Mouse (Mus musculus) common myeloid progenitor, adult 5-6 weeks (primary cell): Measurements from ENCODE around the gene Abca3. TPM values are rescaled to one million over a fixed set of nuclear protein-coding genes. Genes with fewer than 3 reads are reported as not detected.
"Not testable (repeated sequence)": the region's sequence is repeated elsewhere in the genome, so short reads cannot be mapped to it uniquely, and the experiment has no call there.

ENCODE experiments used
- ATAC-seq: replicated peaks from 2 replicates; pipeline ENCODE4 v1.8.0; 2016; ENCODE audit warnings: low read depth, mild to moderate bottlenecking, moderate TSS enrichment, inconsistent platforms; ENCODE audit not compliant: poor library complexity, severe bottlenecking
- total RNA-seq: library from RNA; stranded (forward); fragments of 200-1000, 187-1606 nt; gene quantifications from 2 replicates; pipeline ENCODE4 v1.2.3, GENCODE M21; 2017

Gene Abca3
- total RNA-seq, 1 experiment from 2014 or later = 22.4 TPM

DNA sequence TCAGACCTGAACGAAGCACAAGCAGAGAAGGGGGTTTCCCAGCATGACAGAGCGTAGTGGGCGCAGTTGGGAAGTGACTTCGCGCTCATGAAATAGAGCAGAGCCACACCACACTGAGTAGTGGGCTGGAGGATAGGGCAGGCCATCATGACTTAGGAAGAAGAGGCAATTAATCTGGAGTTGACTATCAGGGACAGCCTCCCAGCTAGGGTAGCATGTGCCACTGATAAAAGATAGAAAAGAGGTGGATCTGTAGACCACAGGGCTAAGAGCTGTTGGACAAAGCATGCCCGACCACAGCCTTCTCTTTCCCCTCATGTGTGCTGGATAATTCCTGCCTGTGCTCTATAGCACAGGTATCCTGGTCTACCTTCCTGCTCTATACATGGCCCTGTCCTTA lies 24.1 kb downstream of the Abca3 start:
- ATAC-seq = no peak

DNA sequence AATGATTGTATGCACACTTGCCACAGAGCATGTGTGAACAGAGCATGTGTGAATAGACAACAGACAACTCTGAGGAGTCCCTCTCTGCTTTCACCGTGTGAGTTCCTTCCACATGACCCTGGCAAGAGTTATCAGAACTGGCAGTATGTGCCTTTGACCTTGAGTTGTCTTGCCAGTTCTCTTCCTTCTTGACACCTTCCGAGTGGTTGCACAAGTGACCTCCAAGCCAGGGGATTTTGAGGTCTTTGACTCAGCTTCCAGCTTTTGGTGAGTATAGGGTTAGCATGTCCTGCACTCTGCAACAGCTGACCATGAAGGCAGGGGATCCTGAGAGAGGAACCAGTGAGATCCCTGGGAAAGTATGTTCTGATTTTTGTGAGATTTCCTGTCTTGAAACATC lies 26.7 kb downstream of the Abca3 start:
- no peak for ATAC-seq

DNA sequence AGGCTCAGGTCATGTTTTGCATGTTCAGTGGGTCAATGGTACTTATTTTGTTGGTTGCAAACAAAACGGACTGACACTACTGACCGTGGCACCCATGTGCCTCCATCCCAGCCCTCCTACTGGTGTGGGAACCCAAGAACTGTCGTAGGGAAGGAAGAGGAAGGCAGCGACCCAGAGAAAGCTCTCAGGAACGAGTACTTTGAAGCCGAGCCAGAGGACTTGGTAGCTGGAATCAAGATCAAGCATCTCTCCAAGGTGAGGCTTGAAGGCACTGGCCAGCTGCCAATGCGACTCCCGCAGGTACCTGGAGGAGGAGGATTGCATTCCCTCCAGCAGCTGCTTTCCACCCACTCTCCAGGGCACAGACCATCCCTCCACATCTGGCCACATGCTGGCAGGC lies 32.0 kb downstream of the Abca3 start:
- no peak for ATAC-seq

DNA sequence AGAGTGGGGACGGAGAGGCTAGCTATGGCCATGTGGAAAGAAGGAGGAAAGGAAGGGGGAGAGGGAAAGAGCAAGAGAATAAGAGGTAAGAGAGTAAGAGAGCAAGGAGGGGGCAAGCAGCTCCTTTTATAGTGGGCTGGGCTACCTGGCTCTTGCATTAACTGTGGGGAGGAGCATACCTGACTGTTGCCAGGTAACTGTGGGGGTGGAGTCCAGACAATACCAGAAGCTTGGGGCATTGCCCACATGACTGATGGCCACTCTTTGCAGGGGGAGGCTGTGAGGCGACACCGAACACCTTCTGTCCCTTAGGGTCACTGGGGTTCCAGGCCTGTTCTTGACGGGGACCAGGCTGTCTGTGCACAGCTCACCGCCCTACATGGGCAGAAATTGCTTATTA lies 37.0 kb downstream of the Abca3 start:
- no peak for ATAC-seq

DNA sequence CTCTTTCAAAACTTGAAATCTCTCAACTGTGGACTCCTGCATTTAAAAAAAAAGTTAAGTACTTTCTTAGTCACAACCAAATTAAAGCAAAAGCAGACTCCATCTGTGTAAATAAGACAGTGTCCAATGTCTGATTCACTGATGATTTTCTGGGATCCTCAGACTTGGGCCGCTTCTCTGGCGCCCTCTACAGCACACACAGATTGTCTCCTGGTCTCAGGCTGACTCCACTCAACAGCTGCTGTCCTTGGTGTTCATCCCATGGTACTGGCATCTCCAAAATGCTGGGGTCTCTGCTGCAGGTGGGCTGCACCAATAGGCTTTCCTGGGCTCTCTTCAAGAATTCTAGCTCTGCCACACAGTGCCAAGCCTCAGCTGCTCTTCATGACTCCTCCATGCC lies 38.1 kb downstream of the Abca3 start:
- peak; percentile 72 for ATAC-seq

DNA sequence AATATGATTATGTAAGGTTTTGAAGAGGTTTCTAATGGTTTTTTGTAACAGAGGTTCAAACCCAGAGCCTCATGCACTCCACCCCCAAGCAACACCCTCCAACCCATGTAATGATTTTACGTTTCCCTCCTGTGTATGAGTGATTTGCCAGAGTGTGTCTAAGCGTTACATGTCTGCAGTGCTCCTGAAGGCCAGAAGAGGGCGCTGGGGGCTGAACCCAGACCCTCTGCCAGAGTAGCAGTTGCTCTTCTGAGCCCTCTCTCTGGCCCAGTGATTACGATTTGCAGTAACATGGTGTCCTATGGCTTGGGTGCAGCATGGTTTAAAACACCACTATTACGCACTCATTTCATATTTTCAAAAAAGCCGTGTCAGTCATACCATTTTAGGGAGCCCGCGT lies 39.4 kb downstream of the Abca3 start:
- 0 out of 2 replicates have a peak, but pooled peaks have one; percentile 52 for ATAC-seq

DNA sequence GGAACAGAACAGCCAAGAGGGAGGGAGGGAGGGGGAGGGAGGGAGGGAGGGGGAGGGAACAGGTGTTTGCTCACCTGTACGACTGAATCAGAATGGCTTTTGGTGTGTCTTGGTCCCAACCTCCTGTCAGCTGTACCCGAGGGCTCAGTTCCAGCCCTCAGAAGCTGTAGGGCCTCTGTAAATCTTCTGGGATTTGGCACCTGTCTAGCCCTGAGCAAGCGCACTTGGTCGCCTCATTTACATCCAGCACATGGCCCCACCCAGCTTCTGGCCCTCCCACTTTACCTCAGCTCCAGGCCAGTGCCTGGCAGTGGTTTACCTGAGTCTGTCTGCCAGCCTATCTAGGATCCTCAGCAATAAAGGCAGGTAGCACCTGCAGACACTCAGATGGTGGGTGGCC lies 41.8 kb downstream of the Abca3 start:
- no peak for ATAC-seq

DNA sequence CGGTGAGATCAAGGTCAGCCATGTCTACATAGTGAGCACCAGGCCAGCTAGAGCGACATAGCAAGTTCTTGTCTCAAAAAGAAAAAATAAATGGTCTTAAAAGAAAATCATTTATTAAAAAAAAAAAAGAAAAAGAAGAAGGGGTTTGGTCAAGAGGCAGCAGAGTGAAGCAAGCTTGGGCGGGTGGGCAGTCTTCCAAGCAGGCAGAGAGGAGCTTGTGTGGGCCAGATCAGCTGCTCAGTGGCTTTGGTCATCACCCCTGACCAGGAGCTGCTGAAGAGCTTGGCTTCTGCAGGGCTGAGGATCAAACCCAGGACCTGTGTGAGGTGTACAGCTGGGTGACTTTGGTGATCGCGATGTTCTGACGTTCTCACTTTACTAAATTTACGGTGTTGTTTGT lies 42.7 kb downstream of the Abca3 start:
- ATAC-seq = no peak

DNA sequence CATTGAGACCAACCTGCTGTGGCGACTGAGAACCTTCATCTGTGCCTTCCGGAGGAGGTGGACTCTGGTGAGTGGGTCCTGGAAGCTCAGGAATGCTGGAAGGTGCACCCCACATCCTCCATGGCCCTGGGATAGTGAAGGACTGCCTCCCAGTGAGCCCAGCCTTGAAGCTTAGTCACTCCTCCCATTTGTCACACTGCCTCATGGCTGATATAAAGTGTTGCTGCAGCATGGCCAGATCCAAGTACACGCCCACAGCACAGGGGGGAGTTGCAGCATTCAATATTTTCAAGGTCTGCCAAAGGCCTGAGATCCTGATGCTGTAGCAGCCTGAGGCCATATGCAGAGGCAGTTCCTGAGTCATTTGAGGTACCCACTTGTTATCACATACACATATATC lies 50.6 kb downstream of the Abca3 start:
- no peak for ATAC-seq

DNA sequence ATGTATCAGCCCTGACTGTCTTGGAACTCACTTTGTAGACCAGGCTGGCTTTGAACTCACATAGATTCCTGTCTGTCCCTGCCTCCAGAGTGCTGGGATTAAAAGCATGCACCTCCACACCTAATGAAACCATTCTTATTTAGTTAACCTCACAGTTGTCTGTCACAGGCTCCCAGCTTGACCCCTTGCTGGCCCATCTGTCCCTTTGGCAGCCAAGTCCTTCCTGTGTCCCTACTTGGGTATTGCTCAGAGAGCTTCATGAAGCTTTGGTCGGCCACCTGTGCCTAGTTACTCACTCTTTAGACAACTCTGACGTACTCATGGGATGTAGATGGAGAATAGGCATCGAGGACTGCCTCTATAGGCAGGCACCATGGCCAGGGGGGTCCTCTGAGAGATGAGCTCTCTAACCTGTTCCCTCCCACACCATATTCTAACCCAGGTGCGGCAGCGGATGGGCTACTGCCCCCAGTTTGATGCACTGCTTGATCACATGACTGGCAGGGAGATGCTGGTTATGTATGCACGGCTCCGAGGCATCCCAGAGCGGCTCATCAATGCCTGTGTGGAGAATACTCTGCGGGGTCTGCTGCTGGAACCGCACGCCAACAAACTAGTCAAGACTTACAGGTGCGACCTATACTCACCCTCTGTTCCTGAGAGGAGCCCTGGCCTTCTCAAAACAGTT lies 55.5 kb downstream of the Abca3 start:
- ATAC-seq = no peak

DNA sequence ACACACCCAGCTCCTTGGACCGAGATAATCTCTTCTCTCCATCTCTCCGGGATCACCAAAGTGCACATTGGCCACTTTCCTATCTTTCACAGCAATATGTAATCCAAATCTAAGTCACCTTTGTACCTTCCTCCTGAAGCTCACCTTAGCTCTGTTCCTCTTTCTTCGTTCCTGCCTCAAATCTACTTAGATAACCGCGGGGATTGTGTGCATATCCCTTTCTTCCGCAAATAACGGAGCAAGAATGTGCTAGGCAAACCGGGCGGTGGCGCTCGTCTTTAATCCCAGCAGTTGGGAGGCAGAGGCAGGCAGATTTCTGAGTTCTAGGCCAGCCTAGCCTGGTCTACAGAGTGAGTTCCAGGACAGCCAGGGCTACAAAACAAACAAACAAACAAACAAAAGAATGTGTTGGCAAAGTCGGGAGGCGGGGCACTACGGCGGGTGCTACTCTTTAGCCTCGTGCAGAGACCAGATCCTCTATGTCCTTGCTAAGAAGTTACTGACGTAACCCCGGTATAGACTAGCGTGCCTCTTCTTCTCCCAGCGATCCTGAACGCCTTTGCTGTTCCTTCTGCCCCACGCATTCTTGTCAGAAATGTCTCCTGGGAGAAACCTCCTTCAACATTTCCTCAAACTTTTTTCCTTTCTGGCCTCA lies 61.9 kb downstream of the Abca3 start:
- no peak for ATAC-seq

DNA sequence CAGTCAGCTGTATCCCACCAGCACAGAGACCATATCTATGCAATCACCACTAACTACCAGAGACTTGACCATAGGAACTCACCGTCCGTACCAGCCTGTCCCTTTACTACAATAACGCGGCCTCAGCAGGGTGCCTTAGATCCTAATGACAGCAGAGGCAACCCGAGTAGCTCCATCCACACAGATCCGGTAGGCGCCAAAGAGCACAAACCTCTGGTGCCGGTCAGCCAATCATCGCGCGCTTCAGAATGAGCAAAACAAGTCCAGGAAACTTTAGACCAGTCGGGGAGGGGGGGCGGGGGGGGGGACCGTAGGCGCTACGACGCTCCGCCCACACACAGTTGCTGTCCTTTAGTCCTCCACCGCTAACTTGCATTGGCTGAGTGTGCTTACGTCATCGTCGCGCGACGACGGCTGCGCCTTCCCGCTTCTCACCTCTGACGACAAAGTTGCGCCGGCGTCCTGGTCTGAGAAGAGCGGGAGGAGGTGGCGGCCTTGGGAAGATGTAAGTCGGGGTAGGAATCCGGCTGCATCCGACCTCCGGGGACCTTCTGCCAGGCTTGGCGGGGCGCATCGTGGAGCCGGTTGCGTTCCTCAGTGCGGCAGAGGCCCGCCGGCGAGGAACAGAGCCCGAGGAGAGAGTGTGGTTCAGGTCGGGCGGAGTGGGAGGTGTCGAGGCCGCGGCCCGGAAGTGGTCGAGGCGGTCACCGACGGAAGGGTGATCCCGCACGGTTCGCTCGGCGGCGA lies 62.7 kb downstream of the Abca3 start, which contains the start of gene Rnps1:
Gene Rnps1 (plus strand): TSS at position 336 of the 747 bp plus-strand sequence.
- peak; percentile 84 for ATAC-seq

DNA sequence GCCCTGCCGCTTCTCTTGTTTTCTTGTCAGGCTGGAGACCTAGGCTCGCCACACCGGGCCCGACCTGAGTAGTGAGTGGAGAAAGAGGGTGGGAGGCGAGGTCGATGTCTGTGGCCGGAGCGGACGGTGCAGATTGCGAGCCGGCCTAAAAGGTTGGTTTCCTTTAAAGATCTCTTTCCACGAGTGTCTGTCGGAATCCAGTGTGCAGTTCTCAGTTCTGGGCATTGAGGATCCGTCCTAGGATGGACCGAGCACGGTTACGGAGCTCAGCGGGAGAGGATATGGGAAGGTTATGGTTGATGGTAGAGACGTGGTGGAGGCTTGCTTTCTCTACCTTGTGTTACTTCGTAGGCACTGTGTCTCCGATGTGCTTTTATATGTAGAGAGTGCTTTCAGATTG lies 63.3 kb downstream of the Abca3 start:
- no peak for ATAC-seq

DNA sequence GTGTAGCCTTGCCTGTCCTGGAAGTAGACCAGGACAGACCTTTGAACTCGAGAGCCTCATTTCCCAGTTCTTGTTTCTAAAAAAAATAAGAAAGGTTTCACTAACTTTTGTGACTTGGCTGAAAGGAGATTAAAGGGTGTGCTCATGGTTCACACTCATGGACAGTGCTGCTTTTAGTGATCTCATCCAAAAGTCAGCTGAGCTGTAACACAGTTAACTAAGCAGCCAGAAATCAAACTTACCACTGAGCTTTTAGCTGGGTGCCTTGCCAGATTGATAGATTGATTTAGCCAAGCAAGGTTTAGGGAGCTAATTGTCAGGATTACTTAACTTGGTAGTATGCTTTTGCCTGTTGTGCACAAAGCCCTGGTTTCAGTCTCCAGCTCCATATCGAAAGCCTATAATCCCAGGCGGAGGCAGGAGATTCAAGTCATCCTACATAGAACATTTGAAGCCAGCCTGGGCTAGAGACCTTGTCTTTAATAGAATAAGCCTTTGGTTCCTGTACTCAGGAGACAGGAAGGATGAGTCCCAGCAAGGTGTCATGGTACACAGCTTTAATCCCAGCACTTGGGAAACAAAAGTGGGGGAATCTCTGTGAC lies 64.4 kb downstream of the Abca3 start:
- no peak for ATAC-seq

DNA sequence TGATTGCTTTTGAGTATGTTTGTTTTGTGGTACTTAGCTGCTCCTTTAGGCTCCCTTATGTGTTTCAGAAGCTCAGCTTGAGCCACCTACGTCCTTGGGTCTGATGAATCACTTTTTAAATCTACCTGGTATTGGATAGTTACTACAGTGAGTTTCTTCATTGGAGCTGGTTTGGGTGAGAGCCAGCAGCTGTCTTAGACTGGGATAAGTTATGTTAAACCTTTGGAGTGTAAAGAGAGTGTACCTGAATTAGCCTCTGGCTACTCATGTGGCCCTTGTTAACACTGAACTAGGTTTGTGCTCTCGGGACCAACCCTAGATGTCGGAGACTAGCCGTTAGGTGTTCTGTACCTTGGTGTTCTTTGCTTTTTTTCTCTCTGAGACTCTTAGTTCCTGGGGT lies 71.4 kb downstream of the Abca3 start:
- ATAC-seq = no peak

DNA sequence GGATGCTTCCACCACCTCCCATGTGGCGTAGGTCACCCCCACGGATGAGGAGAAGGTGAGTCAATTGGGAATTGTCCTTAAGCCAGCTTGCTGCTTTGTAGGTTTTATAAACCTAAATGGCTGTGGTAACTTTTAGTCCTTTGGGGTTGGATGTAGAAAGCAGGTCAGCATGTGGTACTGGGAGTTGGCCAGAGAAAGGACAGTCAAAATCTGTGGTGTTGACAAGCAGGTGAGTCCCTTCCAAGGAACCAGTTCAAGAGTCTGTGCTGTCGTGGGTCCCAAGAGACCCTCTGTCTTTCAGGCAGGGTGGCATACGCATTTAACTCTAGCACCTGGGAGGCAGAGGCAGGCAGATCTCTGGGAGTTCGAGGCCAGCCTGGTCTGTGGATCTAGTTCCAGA lies 72.7 kb downstream of the Abca3 start:
- ATAC-seq = no peak

DNA sequence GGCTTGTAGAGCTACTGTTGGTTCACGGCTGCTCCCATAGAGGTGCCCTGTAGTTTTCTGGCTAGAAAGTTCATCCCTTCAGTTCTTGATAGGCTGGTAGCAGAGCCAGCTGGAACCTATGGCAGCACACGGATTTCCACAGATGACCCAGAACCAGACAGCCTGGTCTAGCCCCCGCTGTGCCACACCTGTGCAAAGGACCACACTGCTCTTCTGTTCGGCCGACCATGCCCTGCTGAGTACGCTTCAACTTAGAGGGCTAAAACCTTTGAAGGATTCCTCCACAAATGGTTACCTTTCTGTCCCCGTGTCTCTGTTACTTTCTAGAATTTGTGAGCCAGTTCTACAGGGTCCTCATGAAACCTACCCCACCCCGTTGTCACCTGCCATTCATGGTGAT lies 73.6 kb downstream of the Abca3 start:
- ATAC-seq = not testable (repeated sequence)

DNA sequence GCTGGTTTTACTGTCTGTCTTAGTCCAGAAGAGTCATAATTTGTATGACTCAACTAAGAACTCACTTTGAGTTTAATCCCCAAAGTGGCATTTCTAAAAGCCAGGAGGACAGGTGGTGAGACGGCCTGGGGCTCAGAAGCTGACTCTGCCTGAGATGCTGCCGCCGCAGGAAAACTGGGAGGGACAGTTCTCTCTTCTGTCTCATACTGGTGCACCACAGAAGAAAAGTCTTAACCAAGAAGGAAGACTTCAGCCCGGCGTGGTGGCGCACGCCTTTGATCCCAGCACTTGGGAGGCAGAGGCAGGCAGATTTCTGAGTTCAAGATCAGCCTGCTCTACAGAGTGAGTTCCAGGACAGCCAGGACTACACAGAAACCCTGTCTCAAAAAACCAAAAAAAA lies 74.2 kb downstream of the Abca3 start:
- no peak for ATAC-seq

DNA sequence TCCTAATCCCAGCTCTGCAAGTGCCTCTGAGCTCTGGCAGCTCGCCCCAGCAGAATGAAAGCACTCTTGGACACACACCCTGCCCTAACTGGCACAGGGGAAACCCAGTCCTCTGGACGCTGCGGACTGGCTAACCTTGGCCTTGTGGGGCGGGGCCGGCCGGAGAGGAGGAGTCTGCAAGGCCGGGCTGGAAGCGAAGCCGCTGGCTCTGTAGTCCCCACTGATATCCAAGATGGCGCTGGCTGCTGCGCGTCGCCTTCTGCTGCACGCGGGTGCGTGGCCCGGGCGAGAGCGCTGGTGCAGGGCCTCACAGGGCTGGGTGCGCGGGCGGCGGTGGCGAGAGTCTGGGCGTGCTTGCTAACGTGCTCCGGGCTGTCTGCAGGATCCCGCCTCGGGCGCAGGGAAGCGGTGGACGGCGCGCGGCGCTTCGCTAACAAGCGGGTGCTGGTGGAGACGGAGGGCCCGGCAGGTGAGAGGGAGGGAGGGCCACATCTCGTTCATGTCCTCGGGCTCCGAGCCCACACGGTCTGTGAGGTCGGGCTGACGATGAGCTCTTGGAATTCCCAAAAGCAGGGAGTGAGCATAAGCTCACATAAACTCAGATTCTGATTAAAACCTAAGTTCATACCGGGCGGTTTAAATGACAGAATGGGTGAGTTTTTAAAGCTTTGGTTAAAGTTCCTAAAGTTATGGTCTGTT lies 74.9 kb downstream of the Abca3 start, which contains the start of gene Eci1:
Gene Eci1 (plus strand): TSS at position 171 of the 699 bp plus-strand sequence.
- ATAC-seq = peak; percentile 98

DNA sequence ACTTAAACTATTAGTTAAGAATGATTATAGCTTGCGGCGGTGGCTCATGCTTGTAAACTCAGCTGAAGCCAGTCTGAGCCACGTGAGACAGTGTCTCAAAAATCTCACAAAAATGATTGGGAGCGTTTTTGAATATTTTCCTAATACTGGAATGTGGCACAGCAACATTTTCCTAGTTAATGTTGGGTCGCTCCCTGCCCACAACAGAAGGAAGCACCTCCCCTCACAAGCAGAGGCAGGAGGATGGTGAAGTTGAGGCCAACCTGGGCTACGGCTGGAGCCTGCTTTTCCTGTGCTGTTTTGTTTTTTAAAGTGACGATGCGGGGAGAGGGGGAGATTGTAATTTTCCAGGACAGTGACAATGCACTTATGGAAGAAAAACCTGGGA lies 75.4 kb downstream of the Abca3 start:
- ATAC-seq = no peak
